Mouse (Mus musculus) forebrain, embryonic 11.5 days (tissue): ENCODE results near the gene Hemk1. TPM values are rescaled to one million over a fixed set of nuclear protein-coding genes. Genes with fewer than 3 reads are reported as not detected.

ENCODE experiments used
- ATAC-seq: fragments of 200-750 bp; cut with Nextera tagmentation; replicated peaks from 2 replicates; pipeline ENCODE4 v1.8.0; 2017; ENCODE audit warnings: moderate TSS enrichment; ENCODE audit not compliant: low FRiP score
- DNase-seq: peaks from one replicate; pipeline ENCODE4 v3.0.0-alpha.2; 2017; ENCODE audit warnings: low spot score
- H3K27ac ChIP-seq: fragments of 300-500 bp; sonication (generic); 2 replicates; pipeline ENCODE4 v1.5.1; 2014; ENCODE audit warnings: low read depth, low read length
- H3K27me3 ChIP-seq: fragments of 300-500 bp; sonication (generic); 2 replicates; pipeline ENCODE4 v1.6.1; 2014; ENCODE audit warnings: mild to moderate bottlenecking, low read length, mixed read lengths; ENCODE audit not compliant: control insufficient read depth, insufficient read depth
- H3K36me3 ChIP-seq: fragments of 300-500 bp; sonication (generic); 2 replicates; pipeline ENCODE4 v1.6.1; 2014; ENCODE audit warnings: mild to moderate bottlenecking, low read length, moderate library complexity, mixed read lengths; ENCODE audit not compliant: control insufficient read depth, insufficient read depth
- H3K4me1 ChIP-seq: fragments of 300-500 bp; sonication (generic); replicated peaks from 2 replicates; pipeline ENCODE4 v1.6.1; 2014; ENCODE audit warnings: low read length, mixed read lengths; ENCODE audit not compliant: control insufficient read depth, insufficient read depth
- H3K4me2 ChIP-seq: fragments of 300-500 bp; sonication (generic); 2 replicates; pipeline ENCODE4 v1.6.1; 2014; ENCODE audit warnings: low read depth, mild to moderate bottlenecking, low read length, moderate library complexity, mixed read lengths; ENCODE audit not compliant: severe bottlenecking
- H3K4me3 ChIP-seq: fragments of 300-500 bp; sonication (generic); 2 replicates; pipeline ENCODE4 v1.5.1; 2014; ENCODE audit warnings: low read depth, low read length
- H3K9ac ChIP-seq: fragments of 300-500 bp; sonication (generic); 2 replicates; pipeline ENCODE4 v1.6.1; 2014; ENCODE audit warnings: low read length
- H3K9me3 ChIP-seq: fragments of 300-500 bp; sonication (generic); 2 replicates; pipeline ENCODE4 v1.6.1; 2016; ENCODE audit warnings: low read length, mixed read lengths; ENCODE audit not compliant: control insufficient read depth
- WGBS: fragments of 180-500 bp; shearing (Covaris S2); extraction: QIAGEN DNeasy Blood & Tissue Kit; methylation state at CpG from one replicate; pipeline ENCODE4 v1.1.7; 2014; 5-methylcytosine and 5-hydroxymethylcytosine counted together
- polyA plus RNA-seq: library from polyadenylated mRNA; unstranded; fragments of >200 nt; fragmentation: Nextera tagmentation; extraction: Ambion mirVana; gene quantifications from 2 replicates; pipeline ENCODE4 v1.2.1, GENCODE M21; 2014

Gene Hemk1
- polyA plus RNA-seq, 1 experiment from 2014 or later, result 11.2 TPM

DNA sequence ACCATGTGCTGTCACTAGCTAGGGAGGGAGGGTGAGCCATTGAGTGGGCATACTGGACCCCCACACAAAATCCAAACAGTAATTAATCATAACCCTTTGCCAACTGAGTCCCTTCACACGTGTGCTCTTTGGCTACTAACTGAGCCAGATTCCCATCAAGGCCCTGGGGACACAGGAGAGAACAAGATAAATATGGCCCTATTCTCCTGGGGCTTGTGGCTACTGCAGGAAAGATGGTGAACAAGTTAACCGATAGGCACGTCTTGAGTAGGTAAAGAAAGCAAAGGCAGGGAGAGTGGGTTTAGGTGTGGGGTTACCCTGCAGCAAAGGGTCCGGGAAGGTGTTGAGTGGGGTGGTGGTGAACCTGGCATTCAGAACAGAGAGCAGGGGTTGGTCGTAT, 34.2 kb downstream of the Hemk1 start:
- DNase-seq (no peak), ATAC-seq (no peak)
- Histone ChIP-seq H3K36me3 (no peaks in the 10 kb centered on the region), H3K9ac (no peak overlapping the region), H3K27me3 (no peaks in the 10 kb centered on the region), H3K4me1 (no peaks in the 10 kb centered on the region), H3K9me3 (no peaks in the 10 kb centered on the region), H3K4me3 (no peak overlapping the region), H3K27ac (no peak overlapping the region), H3K4me2 (no peak overlapping the region)
- WGBS, result 83% methylated on average over 5 of the region's 5 CpGs

DNA sequence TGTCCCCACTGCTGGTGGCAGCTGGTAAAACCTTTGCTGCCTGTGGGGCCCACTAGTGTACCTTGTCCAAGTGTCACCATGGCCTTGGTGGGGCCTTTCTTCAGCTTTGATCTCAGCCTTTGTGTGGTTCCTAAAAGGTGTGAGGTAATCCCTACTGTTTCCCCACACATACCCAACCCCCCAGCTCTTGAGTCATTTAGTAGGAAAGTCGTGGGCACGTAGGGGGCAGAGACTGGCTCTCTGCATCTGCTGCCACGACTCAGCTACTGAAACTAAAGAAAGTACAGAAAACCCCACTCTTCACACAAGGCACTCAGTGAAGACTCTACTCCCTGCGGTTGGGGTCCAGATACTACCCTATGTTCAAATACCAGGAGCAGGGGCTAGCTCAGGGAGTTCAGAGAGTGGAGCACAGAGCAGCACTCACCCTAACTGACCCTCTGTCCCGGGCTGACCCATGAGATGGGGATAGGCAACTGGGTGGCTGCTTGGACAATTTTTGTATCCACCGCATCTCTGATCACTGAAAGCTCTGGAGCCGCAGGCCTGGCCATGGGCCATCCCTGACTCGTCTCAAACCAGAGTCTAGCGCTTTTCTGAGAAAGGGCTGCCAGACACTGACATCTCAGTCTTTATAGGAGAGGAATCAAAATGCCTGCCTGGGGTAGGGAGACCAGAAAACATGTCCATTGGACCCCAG, 34.9 kb downstream of the Hemk1 start:
- H3K27me3 ChIP-seq, result no peaks in the 10 kb centered on the region
- no peaks in the 10 kb centered on the region for H3K4me1 ChIP-seq
- no peaks in the 10 kb centered on the region for H3K36me3 ChIP-seq
- WGBS, result 80% methylated on average over 9 of the region's 9 CpGs
- H3K27ac ChIP-seq, result no peak overlapping the region
- no peak overlapping the region for H3K9ac ChIP-seq
- DNase-seq (no peak), ATAC-seq (no peak)
- H3K9me3 ChIP-seq, result no peaks in the 10 kb centered on the region
- H3K4me2 ChIP-seq, result no peak overlapping the region
- no peak overlapping the region for H3K4me3 ChIP-seq

DNA sequence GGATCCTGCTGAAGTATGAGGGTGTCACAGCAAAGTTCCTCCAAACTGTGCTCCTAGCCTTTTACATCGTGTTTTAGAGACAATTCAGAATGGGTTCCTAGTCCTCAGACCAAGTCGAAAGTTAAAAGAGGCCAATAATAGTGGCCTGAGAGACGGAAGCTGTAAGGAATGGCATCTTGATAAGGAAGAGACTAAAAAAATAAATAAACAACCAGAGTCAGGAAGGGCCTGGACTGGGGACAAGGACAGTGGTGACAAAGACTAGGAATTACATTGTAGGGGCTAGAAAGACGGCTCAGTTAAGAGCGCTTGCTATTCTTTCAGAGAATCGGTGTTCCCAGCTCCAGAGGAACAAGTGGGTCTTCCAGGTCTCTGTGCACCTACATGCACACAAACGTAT, 35.6 kb downstream of the Hemk1 start:
- Histone ChIP-seq H3K4me1 (no peaks in the 10 kb centered on the region), H3K27ac (no peak overlapping the region), H3K4me3 (no peak overlapping the region), H3K4me2 (no peak overlapping the region), H3K9ac (no peak overlapping the region), H3K36me3 (no peaks in the 10 kb centered on the region), H3K27me3 (no peaks in the 10 kb centered on the region), H3K9me3 (no peaks in the 10 kb centered on the region)
- WGBS, result 89% methylated on average over 7 of the region's 7 CpGs
- ATAC-seq (no peak), DNase-seq (no peak)

DNA sequence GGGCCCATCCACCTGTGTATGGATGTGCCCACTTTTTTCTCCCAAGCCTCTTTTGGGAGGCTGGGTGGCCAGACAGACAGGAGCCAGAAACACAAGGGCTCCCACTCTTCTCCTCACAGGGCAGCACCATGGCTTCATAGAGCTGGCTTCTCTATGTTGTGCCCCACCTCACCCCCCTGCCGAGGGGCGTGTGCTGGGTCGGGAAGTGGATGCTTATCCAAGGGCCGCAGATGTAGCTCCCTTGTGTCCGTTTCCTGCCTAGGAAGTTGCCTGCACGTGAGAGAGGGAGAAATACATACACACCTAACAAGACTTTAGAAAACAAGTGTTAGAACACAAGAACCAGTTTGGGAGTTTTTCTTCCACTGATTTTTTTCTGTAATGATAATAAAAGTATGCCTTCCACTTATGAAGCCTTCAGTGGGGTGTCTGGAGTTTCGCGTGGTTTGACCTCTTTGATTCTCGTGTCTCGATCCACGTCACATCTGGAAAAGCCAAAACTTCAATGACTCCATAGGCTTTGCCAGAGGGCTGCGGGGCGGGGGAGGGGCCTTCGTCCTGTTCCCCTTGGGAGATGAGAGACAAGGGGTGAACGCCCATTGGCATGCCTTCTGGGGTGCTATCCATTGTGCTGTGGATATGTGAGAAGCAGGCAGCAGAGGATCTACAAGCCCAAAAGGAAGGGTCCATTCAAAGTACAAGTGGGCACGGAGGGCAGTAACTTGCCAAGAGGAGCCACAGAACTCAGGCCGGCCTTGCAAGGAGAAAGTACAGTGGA, 36.4 kb downstream of the Hemk1 start:
- no peak overlapping the region for H3K4me2 ChIP-seq
- WGBS, result 89% methylated on average over 17 of the region's 17 CpGs
- no peaks in the 10 kb centered on the region for H3K36me3 ChIP-seq
- DNase-seq (no peak), ATAC-seq (no peak)
- H3K4me3 ChIP-seq, result no peak overlapping the region
- H3K27ac ChIP-seq, result no peak overlapping the region
- H3K9me3 ChIP-seq, result no peaks in the 10 kb centered on the region
- H3K9ac ChIP-seq, result no peak overlapping the region
- no peaks in the 10 kb centered on the region for H3K27me3 ChIP-seq
- H3K4me1 ChIP-seq, result peaks cover 3% of the 10 kb centered on the region; the same call in 1 of the 2 replicates

DNA sequence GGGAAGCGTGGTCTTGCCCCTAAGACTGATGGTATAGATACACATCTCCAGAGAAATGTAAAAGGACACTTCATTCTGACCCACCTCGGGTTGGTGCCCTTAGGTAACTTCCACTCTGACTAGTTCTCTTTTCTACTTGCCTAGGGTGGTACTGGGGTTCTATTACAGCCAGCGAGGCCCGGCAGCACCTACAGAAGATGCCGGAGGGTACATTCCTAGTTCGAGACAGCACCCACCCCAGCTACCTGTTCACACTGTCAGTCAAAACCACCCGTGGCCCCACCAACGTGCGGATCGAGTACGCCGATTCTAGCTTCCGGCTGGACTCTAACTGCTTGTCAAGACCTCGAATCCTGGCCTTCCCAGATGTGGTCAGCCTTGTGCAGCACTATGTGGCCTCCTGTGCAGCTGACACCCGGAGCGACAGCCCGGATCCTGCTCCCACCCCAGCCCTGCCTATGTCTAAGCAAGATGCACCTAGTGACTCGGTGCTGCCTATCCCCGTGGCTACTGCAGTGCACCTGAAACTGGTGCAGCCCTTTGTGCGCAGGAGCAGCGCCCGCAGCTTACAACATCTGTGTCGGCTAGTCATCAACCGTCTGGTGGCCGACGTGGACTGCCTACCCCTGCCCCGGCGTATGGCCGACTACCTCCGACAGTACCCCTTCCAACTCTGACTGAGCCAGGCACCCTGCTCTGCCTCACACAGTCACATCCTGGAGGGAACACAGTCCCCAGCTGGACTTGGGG, 37.8 kb downstream of the Hemk1 start:
- peaks cover 2% of the 10 kb centered on the region; the same call in 1 of the 2 replicates for H3K27me3 ChIP-seq
- ATAC-seq (no peak), DNase-seq (no peak)
- peaks cover 3% of the 10 kb centered on the region; the same call in 1 of the 2 replicates for H3K4me1 ChIP-seq
- 93% methylated on average over 30 of the region's 30 CpGs for WGBS
- no peaks in the 10 kb centered on the region for H3K9me3 ChIP-seq
- no peak overlapping the region for H3K9ac ChIP-seq
- no peak overlapping the region for H3K4me3 ChIP-seq
- H3K4me2 ChIP-seq, result no peak overlapping the region
- no peak overlapping the region for H3K27ac ChIP-seq
- H3K36me3 ChIP-seq, result no peaks in the 10 kb centered on the region

DNA sequence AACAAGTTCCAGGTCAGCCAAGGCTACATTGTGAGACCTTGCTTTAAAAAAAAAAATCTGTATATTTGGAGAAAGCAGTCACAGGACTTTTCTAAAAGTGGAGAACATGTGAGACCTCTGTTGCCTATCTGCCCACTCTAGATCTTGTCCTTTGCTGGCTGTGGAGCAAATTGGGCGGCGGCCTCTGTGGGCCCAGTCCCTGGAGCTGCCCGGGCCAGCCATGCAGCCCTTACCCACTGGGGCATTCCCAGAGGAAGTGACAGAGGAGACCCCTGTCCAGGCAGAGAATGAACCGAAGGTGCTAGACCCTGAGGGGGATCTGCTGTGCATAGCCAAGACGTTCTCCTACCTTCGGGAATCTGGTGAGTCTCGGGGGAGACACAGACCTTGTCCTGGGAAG, 38.4 kb downstream of the Hemk1 start:
- peaks cover 2% of the 10 kb centered on the region; the same call in 1 of the 2 replicates for H3K27me3 ChIP-seq
- ATAC-seq, result no peak
- 95% methylated on average over 7 of the region's 7 CpGs for WGBS

DNA sequence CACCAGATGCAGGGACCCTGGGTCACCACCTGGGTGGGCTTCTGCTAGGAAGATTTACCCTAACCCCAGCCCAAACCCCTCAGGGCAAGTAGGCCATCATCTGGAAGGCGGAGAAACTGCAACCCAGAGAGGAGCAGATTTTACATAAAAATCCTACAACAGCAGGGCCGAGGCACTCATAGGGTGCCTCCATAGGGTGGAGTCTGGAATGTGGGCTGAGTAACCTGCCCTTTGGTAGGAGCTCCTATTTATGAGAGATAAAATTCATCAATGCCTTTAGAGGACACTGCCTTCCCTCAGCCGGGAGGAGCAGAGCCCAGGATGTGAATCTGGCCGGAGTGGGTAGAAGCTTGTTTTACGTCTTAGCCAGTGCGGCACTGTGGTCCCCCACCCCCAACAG, 39.3 kb downstream of the Hemk1 start:
- ATAC-seq (no peak), DNase-seq (no peak)
- no peak overlapping the region for H3K4me2 ChIP-seq
- H3K27me3 ChIP-seq, result peaks cover 2% of the 10 kb centered on the region; the same call in 1 of the 2 replicates
- peaks cover 3% of the 10 kb centered on the region; the same call in 1 of the 2 replicates for H3K4me1 ChIP-seq
- no peaks in the 10 kb centered on the region for H3K36me3 ChIP-seq
- H3K4me3 ChIP-seq, result no peak overlapping the region
- no peaks in the 10 kb centered on the region for H3K9me3 ChIP-seq
- WGBS, result 89% methylated on average over 6 of the region's 6 CpGs
- no peak overlapping the region for H3K9ac ChIP-seq
- no peak overlapping the region for H3K27ac ChIP-seq

More for the DNA sequence above, 38.4 kb downstream of the Hemk1 start:
- Histone ChIP-seq H3K4me1 (peaks cover 3% of the 10 kb centered on the region; the same call in 1 of the 2 replicates), H3K4me3 (no peak overlapping the region), H3K27ac (no peak overlapping the region), H3K4me2 (no peak overlapping the region), H3K9ac (no peak overlapping the region), H3K36me3 (no peaks in the 10 kb centered on the region), H3K9me3 (no peaks in the 10 kb centered on the region)
- no peak for DNase-seq

DNA sequence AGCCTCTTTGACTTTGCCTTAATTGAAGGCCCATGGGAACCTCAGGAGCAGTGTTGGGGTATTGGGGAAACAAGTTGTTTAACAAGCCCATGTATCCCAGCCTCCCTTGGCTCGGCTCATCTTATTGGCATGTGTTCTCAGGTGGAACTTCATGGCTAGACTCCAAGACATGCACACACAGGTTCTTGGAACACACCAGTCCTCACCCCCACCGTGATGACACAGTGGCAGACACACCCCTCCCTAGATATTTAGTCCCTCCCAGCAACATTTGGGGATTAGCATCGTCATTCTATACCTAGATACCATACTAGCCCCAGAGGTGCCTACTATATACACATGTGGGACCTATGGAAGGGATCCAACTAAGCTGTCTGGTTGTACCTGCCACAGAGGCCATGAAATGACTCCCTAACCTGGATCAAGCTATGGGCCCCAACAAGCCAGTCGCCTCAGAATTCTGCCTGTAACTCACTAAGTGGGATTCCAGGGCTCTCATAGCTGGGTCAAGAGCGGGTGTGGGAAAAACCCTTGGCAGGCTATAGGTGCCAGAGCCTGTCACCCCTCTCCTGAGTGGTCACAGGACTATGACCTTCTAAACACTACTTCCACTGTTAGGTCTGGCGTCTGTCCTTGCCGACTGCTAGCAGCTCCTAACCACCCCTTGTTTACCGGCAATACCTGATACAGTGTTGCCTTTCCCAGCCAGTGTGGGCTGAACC, 39.9 kb downstream of the Hemk1 start:
- H3K27ac ChIP-seq, result no peak overlapping the region
- H3K4me2 ChIP-seq, result 0 out of 2 replicates have a peak overlapping the region, but pooled peaks have one; percentile 11
- H3K9ac ChIP-seq, result no peak overlapping the region
- H3K4me1 ChIP-seq, result peaks cover 3% of the 10 kb centered on the region; the same call in 1 of the 2 replicates
- no peaks in the 10 kb centered on the region for H3K9me3 ChIP-seq
- ATAC-seq, result no peak
- 83% methylated on average over 8 of the region's 8 CpGs for WGBS
- H3K27me3 ChIP-seq, result peaks cover 2% of the 10 kb centered on the region; the same call in 1 of the 2 replicates
- H3K4me3 ChIP-seq, result no peak overlapping the region
- H3K36me3 ChIP-seq, result no peaks in the 10 kb centered on the region
- DNase-seq, result no peak
